In the genomic region with DNA sequence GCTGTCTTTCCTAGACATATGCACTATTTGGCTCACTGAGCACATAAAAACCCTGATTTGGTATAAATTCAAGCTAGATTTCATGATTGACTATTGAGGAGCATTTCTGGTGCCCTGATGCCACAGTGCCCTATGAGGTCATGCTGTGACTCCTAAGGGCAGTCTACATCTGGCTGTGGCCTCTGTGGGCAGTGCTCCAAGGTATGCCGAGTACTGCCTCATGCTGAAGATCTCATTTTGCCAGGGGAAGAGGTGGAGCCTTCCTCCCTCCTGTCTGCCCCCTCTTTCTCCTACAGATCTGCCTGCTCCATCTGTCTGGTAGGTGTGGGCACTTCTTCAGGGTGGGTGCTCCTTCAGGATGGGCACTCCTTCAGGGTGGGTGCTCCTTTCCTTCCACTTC, we compare ENCODE assay signal across 21 mouse cellular contexts. TPM values are rescaled to one million over a fixed set of nuclear protein-coding genes. Genes with fewer than 3 reads are reported as not detected.
DNase-seq lines count a peak whose midpoint lies in the region; ATAC-seq lines count a peak whose summit lies in the region.
"Had no signal": no experiment of that assay in that cellular context is flagged by ENCODE, and none has a peak within 500 bp of the region (broad histone marks: within the 10 kb centered on the region; RNA-seq: fewer than 3 reads in every experiment).

No protein-coding gene starts in this region.

- peak; percentile 44 for DNase-seq in adrenal gland, postnatal 25 days
- no peak for DNase-seq in adrenal gland, postnatal 4 days (ENCODE audit: low spot score in 2 of 2)
- DNase-seq in 3134 (ENCODE audit: extremely low read depth, insufficient read length, low spot score) (peak; percentile 25), 3T3-L1 (ENCODE audit: low read depth, low spot score) (peak; percentile 29)
- DNase-seq in adrenal gland, postnatal 36 days = peak; percentile 59 to 65
- no peak for DNase-seq in limb, embryonic 10.5 days (ENCODE audit: low spot score)
- DNase-seq: cerebellum, adult 11-12 months; cerebellum, adult 9-10 months; cerebellum, postnatal 25 days; gastrocnemius, postnatal 10 days; heart, postnatal 10 days; kidney, adult 11 months had no signal

- no peaks in the 10 kb centered on the region for H3K9me3 ChIP-seq in kidney, embryonic 15.5 days (replicated peaks)
- H3K9me3 ChIP-seq in limb, embryonic 10.5 days (replicated peaks) = no peaks in the 10 kb centered on the region
- H3K9me3 ChIP-seq: embryonic facial prominence, embryonic 12.5 days; forebrain, embryonic 12.5 days; heart, embryonic 13.5 days; hindbrain, embryonic 13.5 days had no signal

- no peak overlapping the region for H3K4me3 ChIP-seq in kidney, embryonic 15.5 days (replicated peaks)
- H3K4me3 ChIP-seq in limb, embryonic 10.5 days = no peak overlapping the region
- H3K4me3 ChIP-seq: embryonic facial prominence, embryonic 12.5 days; forebrain, embryonic 12.5 days; heart, embryonic 13.5 days; hindbrain, embryonic 13.5 days had no signal

- 50% methylated on average over 1 of the region's 1 CpGs for WGBS in kidney, embryonic 15.5 days
- WGBS in limb, embryonic 10.5 days = 69% methylated on average over 1 of the region's 1 CpGs

- no peak for ATAC-seq in kidney, embryonic 15.5 days (replicated peaks; ENCODE audit: low FRiP score)
- ATAC-seq: forebrain, embryonic 16.5 days; hindbrain, postnatal 0 days had no signal

- no peaks in the 10 kb centered on the region for H3K36me3 ChIP-seq in kidney, embryonic 15.5 days
- H3K36me3 ChIP-seq in limb, embryonic 10.5 days = peaks cover 9% of the 10 kb centered on the region; the same call in 1 of the 2 replicates
- H3K36me3 ChIP-seq: embryonic facial prominence, embryonic 12.5 days had no signal

- no peak overlapping the region for H3K27ac ChIP-seq in kidney, embryonic 15.5 days
- H3K27ac ChIP-seq in limb, embryonic 10.5 days = no peak overlapping the region
- H3K27ac ChIP-seq: embryonic facial prominence, embryonic 12.5 days; forebrain, embryonic 12.5 days; heart, embryonic 13.5 days; hindbrain, embryonic 13.5 days; hindbrain, postnatal 0 days had no signal

- H3K9ac ChIP-seq in kidney, embryonic 15.5 days = no peak overlapping the region
- H3K9ac ChIP-seq: embryonic facial prominence, embryonic 12.5 days; forebrain, embryonic 12.5 days; heart, embryonic 13.5 days; hindbrain, embryonic 13.5 days had no signal

- H3K27me3 ChIP-seq in kidney, embryonic 15.5 days = no peaks in the 10 kb centered on the region
- no peaks in the 10 kb centered on the region for H3K27me3 ChIP-seq in limb, embryonic 10.5 days (ENCODE audit: low read depth, poor library complexity, severe bottlenecking)
- H3K27me3 ChIP-seq: CH12.LX; embryonic facial prominence, embryonic 12.5 days; forebrain, embryonic 12.5 days; heart, embryonic 13.5 days; hindbrain, embryonic 13.5 days had no signal

- no peak overlapping the region for H3K4me2 ChIP-seq in kidney, embryonic 15.5 days
- H3K4me2 ChIP-seq: embryonic facial prominence, embryonic 12.5 days; forebrain, embryonic 12.5 days; heart, embryonic 13.5 days; hindbrain, embryonic 13.5 days had no signal

- H3K4me1 ChIP-seq in kidney, embryonic 15.5 days = no peaks in the 10 kb centered on the region
- H3K4me1 ChIP-seq in limb, embryonic 10.5 days = peaks cover 1% of the 10 kb centered on the region; the same call in 1 of the 2 replicates
- H3K4me1 ChIP-seq: embryonic facial prominence, embryonic 12.5 days; forebrain, embryonic 12.5 days; heart, embryonic 13.5 days; hindbrain, embryonic 13.5 days had no signal

RNA-seq across cellular contexts. Expression of a gene that starts 19.6 kb away (rescaled TPM):
- 0.61 and 0.76 TPM in 2 replicates for total RNA-seq in adrenal gland, postnatal 25 days (2021)
- 1 to 10 TPM; 3.1 to 3.5 TPM for total RNA-seq in adrenal gland, postnatal 4 days (2021)
- 1 to 10 TPM in 1 of 2 experiments, under 1 TPM in 1; 0.86 to 2.2 TPM for total RNA-seq in adrenal gland, postnatal 36 days (2021)
- polyA plus RNA-seq in kidney, embryonic 15.5 days (2015; fragmentation: Nextera tagmentation; extraction: Ambion mirVana) = 3.0 and 3.4 TPM in 2 replicates
- polyA plus RNA-seq in limb, embryonic 10.5 days (2016; fragmentation: Nextera tagmentation; extraction: Ambion mirVana) = 1.3 and 1.8 TPM in 2 replicates
- total RNA-seq: CH12.LX; hematopoietic stem cell, adult 5-6 weeks had no signal

RNA-seq across cellular contexts. Expression of a gene that starts 39.3 kb away (rescaled TPM):
- 17.8 and 27.6 TPM in 2 replicates for total RNA-seq in adrenal gland, postnatal 25 days (2021)
- total RNA-seq in adrenal gland, postnatal 4 days (2021) = 10 to 100 TPM; 37.6 to 42.6 TPM
- total RNA-seq in adrenal gland, postnatal 36 days (2021) = 10 to 100 TPM; 21.2 to 28.5 TPM
- 35.4 and 38.6 TPM in 2 replicates for polyA plus RNA-seq in kidney, embryonic 15.5 days (2015; fragmentation: Nextera tagmentation; extraction: Ambion mirVana)
- 36.4 and 43.6 TPM in 2 replicates for polyA plus RNA-seq in limb, embryonic 10.5 days (2016; fragmentation: Nextera tagmentation; extraction: Ambion mirVana)

RNA-seq across cellular contexts. Expression of a gene that starts 42.9 kb away (rescaled TPM):
- 83.7 and 107 TPM in 2 replicates for total RNA-seq in adrenal gland, postnatal 25 days (2021)
- 10 to 100 TPM; 65.4 to 66.7 TPM for total RNA-seq in adrenal gland, postnatal 4 days (2021)
- total RNA-seq in adrenal gland, postnatal 36 days (2021) = 100 to 1,000 TPM in 1 of 2 experiments, 10 to 100 TPM in 1; 82.9 to 114 TPM
- polyA plus RNA-seq in kidney, embryonic 15.5 days (2015; fragmentation: Nextera tagmentation; extraction: Ambion mirVana) = 35.9 and 38.2 TPM in 2 replicates
- 19.0 and 19.9 TPM in 2 replicates for polyA plus RNA-seq in limb, embryonic 10.5 days (2016; fragmentation: Nextera tagmentation; extraction: Ambion mirVana)

Comparison
In these comparisons a context has a peak if more than half of its experiments do, and no peak if none do; other contexts are left out.
1. DNase-seq: peak in adrenal gland, postnatal 25 days (single experiment), 3134 (single experiment), 3T3-L1 (single experiment) and adrenal gland, postnatal 36 days (2 of 2); none in adrenal gland, postnatal 4 days (0 of 2) and limb, embryonic 10.5 days (single experiment).